Mouse (Mus musculus) T-helper 1 cell (primary cell): Measurements from ENCODE around the gene Nkd1.

ENCODE experiments used
- in situ Hi-C: fragments of 300-600 bp; cut with MboI, MseI; formaldehyde crosslinking; loops from one replicate; pipeline ENCODE4 v1.15.1; 2025; ENCODE audit warnings: high pct_unique_total_duplicates

Nkd1 gene

GRCm38 (mm10) chr8:88537998-88538975 lies 17.1 kb downstream of the Nkd1 start:
- in situ Hi-C loops: no loop called here

GRCm38 (mm10) chr8:88538976-88539371 lies 17.8 kb downstream of the Nkd1 start:
- in situ Hi-C loops: no loop called here

- in situ Hi-C loops: no loop called here
Observed at GRCm38 (mm10) chr8:88539963-88540362, 18.8 kb downstream of the Nkd1 start.

GRCm38 (mm10) chr8:88542596-88543213 lies 21.6 kb downstream of the Nkd1 start:
- in situ Hi-C loops: no loop called here

GRCm38 (mm10) chr8:88544677-88545076 lies 23.5 kb downstream of the Nkd1 start:
- in situ Hi-C loops: no loop called here

GRCm38 (mm10) chr8:88545441-88545840 lies 24.3 kb downstream of the Nkd1 start:
- in situ Hi-C loops: no loop called here

GRCm38 (mm10) chr8:88546032-88546732 lies 25.0 kb downstream of the Nkd1 start:
- in situ Hi-C loops: no loop called here

GRCm38 (mm10) chr8:88555669-88556068 lies 34.5 kb downstream of the Nkd1 start:
- in situ Hi-C loops: no loop called here

GRCm38 (mm10) chr8:88559985-88560473 lies 38.9 kb downstream of the Nkd1 start:
- in situ Hi-C loops: no loop called here

- in situ Hi-C loops: no loop called here
Observed at GRCm38 (mm10) chr8:88561402-88561801, 40.2 kb downstream of the Nkd1 start.

GRCm38 (mm10) chr8:88564256-88564903 lies 43.2 kb downstream of the Nkd1 start:
- in situ Hi-C loops: no loop called here

GRCm38 (mm10) chr8:88566119-88566518 lies 45.0 kb downstream of the Nkd1 start:
- in situ Hi-C loops: no loop called here

GRCm38 (mm10) chr8:88567314-88568121 lies 46.4 kb downstream of the Nkd1 start:
- in situ Hi-C loops: no loop called here

- in situ Hi-C loops: no loop called here
Observed at GRCm38 (mm10) chr8:88568211-88568610, 47.1 kb downstream of the Nkd1 start.

GRCm38 (mm10) chr8:88569366-88569765 lies 48.2 kb downstream of the Nkd1 start:
- in situ Hi-C loops: no loop called here

- in situ Hi-C loops: no loop called here
Observed at GRCm38 (mm10) chr8:88570293-88570998, 49.3 kb downstream of the Nkd1 start.

GRCm38 (mm10) chr8:88571434-88572184 lies 50.5 kb downstream of the Nkd1 start:
- in situ Hi-C loops: no loop called here

- in situ Hi-C loops: no loop called here
Observed at GRCm38 (mm10) chr8:88572185-88572909, 51.2 kb downstream of the Nkd1 start.
